Mouse (Mus musculus) adrenal gland, adult 8-10 months (tissue): ENCODE data around the gene Hist1h2aa. TPM values are rescaled to one million over a fixed set of nuclear protein-coding genes. Genes with fewer than 3 reads are reported as not detected.

Experiments
- DNase-seq: peaks from one replicate; pipeline ENCODE4 v3.0.0; 2022
- total RNA-seq, 4 experiments: library from RNA; stranded (reverse); gene quantifications; 2 replicates each; pipeline ENCODE4 v1.2.4; 2022

The Hist1h2aa gene
- not detected for total RNA-seq

GRCm38 (mm10) chr13:23934211-23934520, at the start of gene Hist1h2aa:
Hist1h2aa (plus strand) TSS chr13:23934462.
- DNase-seq: no peak

GRCm38 (mm10) chr13:23885540-23885939, 48.7 kb upstream of the Hist1h2aa start:
- no peak for DNase-seq

- no peak for DNase-seq
These were observed 47.1 kb upstream of the Hist1h2aa start for GRCm38 (mm10) chr13:23887026-23887725.

- no peak for DNase-seq
These were observed 45.2 kb upstream of the Hist1h2aa start for GRCm38 (mm10) chr13:23889011-23889605.

- no peak for DNase-seq
These were observed 41.5 kb upstream of the Hist1h2aa start for GRCm38 (mm10) chr13:23892592-23893268.

GRCm38 (mm10) chr13:23893269-23893593, 41.0 kb upstream of the Hist1h2aa start:
- DNase-seq: no peak

GRCm38 (mm10) chr13:23898242-23898641, 36.0 kb upstream of the Hist1h2aa start:
- no peak for DNase-seq

- DNase-seq: no peak
These were observed 27.4 kb upstream of the Hist1h2aa start for GRCm38 (mm10) chr13:23906906-23907305.

GRCm38 (mm10) chr13:23910121-23910520, 24.1 kb upstream of the Hist1h2aa start:
- DNase-seq: no peak

GRCm38 (mm10) chr13:23911335-23911734, 22.9 kb upstream of the Hist1h2aa start:
- no peak for DNase-seq

- DNase-seq: peak; percentile 41
These were observed 20.4 kb upstream of the Hist1h2aa start for GRCm38 (mm10) chr13:23913791-23914306.

GRCm38 (mm10) chr13:23914376-23915167, 19.7 kb upstream of the Hist1h2aa start, which contains the start of gene Slc17a4:
Slc17a4 (minus strand) TSS chr13:23915009.
- no peak for DNase-seq

- peak; percentile 62 for DNase-seq
These were observed 18.1 kb upstream of the Hist1h2aa start for GRCm38 (mm10) chr13:23916132-23916531.

GRCm38 (mm10) chr13:23917674-23918073, 16.6 kb upstream of the Hist1h2aa start:
- DNase-seq: no peak

- DNase-seq: no peak
These were observed 8.5 kb upstream of the Hist1h2aa start for GRCm38 (mm10) chr13:23925792-23926191.

- DNase-seq: no peak
These were observed 5.6 kb upstream of the Hist1h2aa start for GRCm38 (mm10) chr13:23928637-23929036.

GRCm38 (mm10) chr13:23930461-23930860, 3.8 kb upstream of the Hist1h2aa start:
- DNase-seq: no peak

- no peak for DNase-seq
These were observed 3.4 kb upstream of the Hist1h2aa start for GRCm38 (mm10) chr13:23930904-23931303.

GRCm38 (mm10) chr13:23933421-23934210, 646 bp upstream of the Hist1h2aa start, which contains the start of gene Hist1h2ba:
Hist1h2ba (minus strand) TSS chr13:23934156.
- no peak for DNase-seq

- DNase-seq: no peak
These were observed 4.4 kb downstream of the Hist1h2aa start for GRCm38 (mm10) chr13:23938699-23939098.

GRCm38 (mm10) chr13:23940291-23940690, 6.0 kb downstream of the Hist1h2aa start:
- DNase-seq: no peak

GRCm38 (mm10) chr13:23942861-23943260, 8.6 kb downstream of the Hist1h2aa start:
- DNase-seq: no peak
